In the genomic region with DNA sequence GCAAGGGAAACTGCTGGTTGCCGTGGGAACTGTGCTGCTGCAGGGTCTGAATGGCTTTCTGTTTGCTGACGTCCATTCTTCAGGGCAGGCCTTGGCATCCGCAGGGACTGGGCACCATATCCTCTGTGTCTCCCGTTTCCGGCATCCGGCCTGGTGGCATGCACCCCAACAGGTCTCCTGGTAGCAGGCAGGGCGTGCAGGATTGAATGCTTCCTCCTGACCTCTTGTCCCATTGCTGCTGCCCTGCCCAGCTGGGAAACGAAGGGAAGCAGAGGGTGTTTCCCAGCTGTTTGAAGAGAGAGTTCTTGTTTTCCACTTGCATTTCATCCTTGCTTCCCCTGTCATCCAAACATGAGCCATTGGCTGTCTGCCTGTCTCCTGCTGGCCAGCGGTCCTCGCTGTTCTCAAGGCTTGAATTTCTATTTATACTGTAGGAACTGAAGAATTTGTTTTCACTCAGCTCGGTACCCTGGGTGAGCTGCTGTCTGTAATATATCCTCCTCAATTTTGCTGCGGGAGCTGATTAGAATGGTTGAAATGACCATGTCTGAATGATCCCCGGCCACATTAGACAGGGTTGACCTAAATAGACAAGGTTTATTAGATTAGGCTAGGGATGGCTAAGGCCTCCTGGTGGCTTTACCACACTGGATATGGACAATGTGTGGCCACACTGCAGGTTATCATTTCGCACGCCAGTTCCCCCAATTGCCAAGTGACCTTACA, we compare ENCODE assay signal across 8 mouse cellular contexts.
DNase-seq lines count a peak whose midpoint lies in the region; ATAC-seq lines count a peak whose summit lies in the region.

No protein-coding gene starts in this region.

- H3K9ac ChIP-seq in hindbrain, embryonic 15.5 days = no peak overlapping the region
- H3K9ac ChIP-seq in stomach, embryonic 15.5 days = no peak overlapping the region

- no peak overlapping the region for H3K4me3 ChIP-seq in hindbrain, embryonic 15.5 days
- no peak overlapping the region for H3K4me3 ChIP-seq in midbrain, embryonic 10.5 days
- H3K4me3 ChIP-seq in stomach, embryonic 15.5 days (replicated peaks) = no peak overlapping the region

- H3K4me1 ChIP-seq in hindbrain, embryonic 15.5 days (replicated peaks) = peaks cover 15% of the 10 kb centered on the region
- peaks cover 18% of the 10 kb centered on the region for H3K4me1 ChIP-seq in midbrain, embryonic 10.5 days
- H3K4me1 ChIP-seq in stomach, embryonic 15.5 days = peaks cover 8% of the 10 kb centered on the region; the same call in 1 of the 2 replicates

- peak overlapping the region; percentile 71 for H3K27ac ChIP-seq in hindbrain, embryonic 15.5 days (replicated peaks)
- peak overlapping the region; percentile 52; the same call in 1 of the 2 replicates for H3K27ac ChIP-seq in midbrain, embryonic 10.5 days (replicated peaks)
- peak overlapping the region; percentile 45 for H3K27ac ChIP-seq in stomach, embryonic 15.5 days

- 20% methylated on average over 15 of the region's 15 CpGs for whole genome bisulfite sequencing in hindbrain, embryonic 15.5 days
- WGBS in midbrain, embryonic 10.5 days = 48% methylated on average over 15 of the region's 15 CpGs
- WGBS in stomach, embryonic 15.5 days = 40% methylated on average over 15 of the region's 15 CpGs

- ATAC-seq in hindbrain, embryonic 15.5 days (ENCODE audit: low FRiP score, low read depth) = peak; percentile 96
- ATAC-seq in stomach, embryonic 15.5 days (ENCODE audit: insufficient read depth, low FRiP score, low read depth) = peak; percentile 66; the same call in 1 of the 2 replicates
- ATAC-seq in granulocyte monocyte progenitor cell, adult 5-6 weeks (replicated peaks; ENCODE audit: poor library complexity, severe bottlenecking) = no peak

- H3K36me3 ChIP-seq in hindbrain, embryonic 15.5 days = no peaks in the 10 kb centered on the region
- H3K36me3 ChIP-seq in midbrain, embryonic 10.5 days = no peaks in the 10 kb centered on the region
- H3K36me3 ChIP-seq in stomach, embryonic 15.5 days = no peaks in the 10 kb centered on the region

- H3K9me3 ChIP-seq in hindbrain, embryonic 15.5 days = no peaks in the 10 kb centered on the region
- no peaks in the 10 kb centered on the region for H3K9me3 ChIP-seq in midbrain, embryonic 10.5 days (replicated peaks)
- no peaks in the 10 kb centered on the region for H3K9me3 ChIP-seq in stomach, embryonic 15.5 days

- H3K4me2 ChIP-seq in hindbrain, embryonic 15.5 days = peak overlapping the region; percentile 14; the same call in 1 of the 2 replicates
- peak overlapping the region; percentile 26 for H3K4me2 ChIP-seq in stomach, embryonic 15.5 days

- no peaks in the 10 kb centered on the region for H3K27me3 ChIP-seq in hindbrain, embryonic 15.5 days
- no peaks in the 10 kb centered on the region for H3K27me3 ChIP-seq in midbrain, embryonic 10.5 days (ENCODE audit: low read depth, poor library complexity, severe bottlenecking)
- no peaks in the 10 kb centered on the region for H3K27me3 ChIP-seq in stomach, embryonic 15.5 days (replicated peaks)

- peak; percentile 74 for DNase-seq in adrenal gland, postnatal 14 days
- DNase-seq in cerebellum, adult 8-10 months = peak; percentile 43
- DNase-seq in gastrocnemius, adult 18-20 months (ENCODE audit: low spot score) = peak; percentile 91
- DNase-seq in layer of hippocampus, postnatal 10 days (ENCODE audit: low spot score in 2 of 2) = peak; percentile 74 to 84
- DNase-seq in midbrain, embryonic 10.5 days (ENCODE audit: low spot score) = peak; percentile 18

Comparison
In these comparisons a context has a peak if more than half of its experiments do, and no peak if none do; other contexts are left out.
1. DNase-seq: peak in every context shown above with its lines; median percentile 91 in gastrocnemius, adult 18-20 months; 79 in layer of hippocampus, postnatal 10 days; 74 in adrenal gland, postnatal 14 days; 43 in cerebellum, adult 8-10 months; 18 in midbrain, embryonic 10.5 days.